In genomic region chr19:8914212-8914611, GRCm38 (mm10) we compare ENCODE assay signal across 26 mouse cellular contexts. TPM values are rescaled to one million over a fixed set of nuclear protein-coding genes. Genes with fewer than 3 reads are reported as not detected.
DNase-seq lines count a peak whose midpoint lies in the region; ATAC-seq lines count a peak whose summit lies in the region.
"Had no signal": no experiment of that assay in that cellular context is flagged by ENCODE, and none has a peak within 500 bp of the region (broad histone marks: within the 10 kb centered on the region; RNA-seq: fewer than 3 reads in every experiment).

No protein-coding gene starts in this region.

- peak; percentile 77 for DNase-seq in heart, adult 11 months
- peak; percentile 67 for DNase-seq in layer of hippocampus, adult 9-11 months
- no peak for DNase-seq in layer of hippocampus, postnatal 25 days (ENCODE audit: extremely low spot score in 1 of 2, low spot score in 1 of 2)
- DNase-seq in left cerebral cortex, postnatal 36 days (ENCODE audit: low spot score in 2 of 2): peak; percentile 46 to 52
- no peak for DNase-seq in left cerebral cortex, postnatal 4 days
- DNase-seq in brain, adult 2 months (ENCODE audit: low read depth, low spot score): peak; percentile 76
- DNase-seq in embryo, embryonic 10.5 days (ENCODE audit: low spot score): no peak
- DNase-seq: adrenal gland, postnatal 10 days; adrenal gland, postnatal 36 days; B cell, adult 2 months; cerebellum, adult 11 months; cerebellum, adult 2 months; cerebellum, adult 9-11 months; cerebellum, postnatal 25 days; gastrocnemius, postnatal 25 days; heart, adult 2 months had no signal

- no peaks in the 10 kb centered on the region for H3K4me1 ChIP-seq in heart, embryonic 11.5 days (ENCODE audit: control insufficient read depth, insufficient read depth, low read length)
- H3K4me1 ChIP-seq: forebrain, embryonic 10.5 days; forebrain, embryonic 13.5 days; heart, embryonic 10.5 days; hindbrain, embryonic 12.5 days; hindbrain, embryonic 15.5 days had no signal

- H3K9me3 ChIP-seq in heart, embryonic 11.5 days (replicated peaks; ENCODE audit: control insufficient read depth, low read length): no peaks in the 10 kb centered on the region
- H3K9me3 ChIP-seq: forebrain, embryonic 10.5 days; forebrain, embryonic 13.5 days; G1E; heart, embryonic 10.5 days; hindbrain, embryonic 12.5 days; hindbrain, embryonic 15.5 days had no signal

- 93% methylated on average over 3 of the region's 3 CpGs for WGBS in heart, embryonic 11.5 days (ENCODE audit: insufficient replicate concordance)

- no peak overlapping the region for H3K4me3 ChIP-seq in heart, embryonic 11.5 days (ENCODE audit: low read depth, low read length)
- H3K4me3 ChIP-seq: forebrain, embryonic 10.5 days; forebrain, embryonic 13.5 days; heart, adult 2 months; heart, embryonic 10.5 days; hindbrain, embryonic 12.5 days; hindbrain, embryonic 15.5 days had no signal

- H3K4me2 ChIP-seq in heart, embryonic 11.5 days: no peak overlapping the region
- H3K4me2 ChIP-seq: forebrain, embryonic 13.5 days; hindbrain, embryonic 12.5 days; hindbrain, embryonic 15.5 days had no signal

- H3K27ac ChIP-seq in heart, embryonic 11.5 days (ENCODE audit: low read depth, low read length): no peak overlapping the region
- H3K27ac ChIP-seq: forebrain, embryonic 10.5 days; forebrain, embryonic 13.5 days; heart, adult 2 months; heart, embryonic 10.5 days; hindbrain, embryonic 12.5 days; hindbrain, embryonic 15.5 days had no signal

- intact Hi-C loops in left cerebral cortex, postnatal 36 days (cut with DNase I): no loop called here
- intact Hi-C loops in left cerebral cortex, postnatal 4 days (cut with DNase I): no loop called here

- peaks cover 62% of the 10 kb centered on the region for H3K36me3 ChIP-seq in heart, embryonic 11.5 days (ENCODE audit: control insufficient read depth, insufficient read depth, low read length)

- H3K9ac ChIP-seq in heart, embryonic 11.5 days (ENCODE audit: low read depth, low read length): no peak overlapping the region
- H3K9ac ChIP-seq: forebrain, embryonic 13.5 days; hindbrain, embryonic 12.5 days; hindbrain, embryonic 15.5 days had no signal

- no peaks in the 10 kb centered on the region for H3K27me3 ChIP-seq in heart, embryonic 11.5 days (ENCODE audit: control insufficient read depth, insufficient read depth, low read length)
- H3K27me3 ChIP-seq: CH12.LX; forebrain, embryonic 13.5 days; hindbrain, embryonic 12.5 days; hindbrain, embryonic 15.5 days; Patski had no signal

- no peak for ATAC-seq in heart, embryonic 11.5 days (replicated peaks; ENCODE audit: insufficient number of reproducible peaks, low FRiP score, low TSS enrichment)
- ATAC-seq: forebrain, embryonic 13.5 days; forebrain, embryonic 16.5 days; Patski had no signal

RNA-seq across cellular contexts. Expression of gene B3gat3, which starts 6.0 kb away (rescaled TPM):
- polyA plus RNA-seq in heart, embryonic 11.5 days (2014; fragmentation: Nextera tagmentation; extraction: Ambion mirVana): 33.2 and 35.9 TPM in 2 replicates
- total RNA-seq in layer of hippocampus, postnatal 25 days (2021): 100 to 1,000 TPM; 169 to 172 TPM
- 100 to 1,000 TPM; 167 to 187 TPM for total RNA-seq in left cerebral cortex, postnatal 36 days (2021)
- total RNA-seq in left cerebral cortex, postnatal 4 days (2021): 100 to 1,000 TPM; 109 to 115 TPM

RNA-seq across cellular contexts. Expression of gene Rom1, which starts 14.9 kb away (rescaled TPM):
- polyA plus RNA-seq in heart, embryonic 11.5 days (2014; fragmentation: Nextera tagmentation; extraction: Ambion mirVana): 1.2 and 1.7 TPM in 2 replicates
- total RNA-seq in layer of hippocampus, postnatal 25 days (2021): 1 to 10 TPM; 4.8 to 6.4 TPM
- 1 to 10 TPM; 7.0 to 7.2 TPM for total RNA-seq in left cerebral cortex, postnatal 36 days (2021)
- 1 to 10 TPM; 1.4 to 1.7 TPM for total RNA-seq in left cerebral cortex, postnatal 4 days (2021)

RNA-seq across cellular contexts. Expression of gene Eml3, which starts 15.1 kb away (rescaled TPM):
- 8.1 and 8.5 TPM in 2 replicates for polyA plus RNA-seq in heart, embryonic 11.5 days (2014; fragmentation: Nextera tagmentation; extraction: Ambion mirVana)
- total RNA-seq in layer of hippocampus, postnatal 25 days (2021): 10 to 100 TPM in 1 of 2 experiments, 1 to 10 TPM in 1; 9.1 to 11.1 TPM
- total RNA-seq in left cerebral cortex, postnatal 36 days (2021): 10 to 100 TPM in 1 of 2 experiments, 1 to 10 TPM in 1; 9.6 to 12.6 TPM
- total RNA-seq in left cerebral cortex, postnatal 4 days (2021): 10 to 100 TPM in 1 of 2 experiments, 1 to 10 TPM in 1; 9.4 to 11.6 TPM

RNA-seq across cellular contexts. Expression of gene Ganab, which starts 16.3 kb away (rescaled TPM):
- 66.6 and 81.4 TPM in 2 replicates for polyA plus RNA-seq in heart, embryonic 11.5 days (2014; fragmentation: Nextera tagmentation; extraction: Ambion mirVana)
- 100 to 1,000 TPM; 116 to 122 TPM for total RNA-seq in layer of hippocampus, postnatal 25 days (2021)
- total RNA-seq in left cerebral cortex, postnatal 36 days (2021): 100 to 1,000 TPM in 1 of 2 experiments, 10 to 100 TPM in 1; 95.3 to 102 TPM
- total RNA-seq in left cerebral cortex, postnatal 4 days (2021): 100 to 1,000 TPM; 102 to 110 TPM

RNA-seq across cellular contexts. Expression of gene Ints5, which starts 21.4 kb away (rescaled TPM):
- polyA plus RNA-seq in heart, embryonic 11.5 days (2014; fragmentation: Nextera tagmentation; extraction: Ambion mirVana): 19.2 and 24.6 TPM in 2 replicates
- 10 to 100 TPM; 26.1 to 27.0 TPM for total RNA-seq in layer of hippocampus, postnatal 25 days (2021)
- total RNA-seq in left cerebral cortex, postnatal 36 days (2021): 10 to 100 TPM; 22.4 to 25.3 TPM
- 10 to 100 TPM; 25.3 to 25.6 TPM for total RNA-seq in left cerebral cortex, postnatal 4 days (2021)

Comparison
In these comparisons a context has a peak if more than half of its experiments do, and no peak if none do; other contexts are left out.
1. DNase-seq: peak in heart, adult 11 months (single experiment), layer of hippocampus, adult 9-11 months (single experiment), left cerebral cortex, postnatal 36 days (2 of 2) and brain, adult 2 months (single experiment); none in layer of hippocampus, postnatal 25 days (0 of 2), left cerebral cortex, postnatal 4 days (single experiment) and embryo, embryonic 10.5 days (single experiment).